Mouse (Mus musculus) CH12.LX (cell line): ENCODE results near the gene Ppp1r12a. TPM values are rescaled to one million over a fixed set of nuclear protein-coding genes. Genes with fewer than 3 reads are reported as not detected.

ENCODE experiments used
- DNase-seq: peaks from one replicate; pipeline ENCODE4 v3.0.0-alpha.2; 2013; ENCODE audit errors: extremely low read depth
- H3K27ac ChIP-seq: 2 replicates; pipeline ENCODE4 v1.5.1; 2012; ENCODE audit warnings: low read depth, mild to moderate bottlenecking, control low read depth, moderate library complexity; ENCODE audit not compliant: insufficient read depth
- H3K27me3 ChIP-seq: replicated peaks from 2 replicates; pipeline ENCODE3; 2012; ENCODE audit warnings: inconsistent platforms
- H3K36me3 ChIP-seq, 2 experiments: replicated peaks in 1 of 2; 2 replicates each; pipeline versions ENCODE3 to v1.6.1; 2012; ENCODE audit warnings: inconsistent platforms in 1 of 2, low read length in 1 of 2, mild to moderate bottlenecking in 1 of 2, mixed read lengths in 1 of 2, moderate library complexity in 1 of 2; ENCODE audit not compliant: control insufficient read depth in 1 of 2, insufficient read depth in 1 of 2
- H3K4me1 ChIP-seq, 2 experiments: 2 replicates each; pipeline ENCODE4 v1.6.1; 2012; ENCODE audit warnings: inconsistent platforms in 1 of 2, moderate library complexity in 1 of 2; ENCODE audit not compliant: insufficient read depth in 2 of 2, control insufficient read depth in 1 of 2
- H3K4me2 ChIP-seq: 2 replicates; pipeline ENCODE4 v1.6.1; 2012; ENCODE audit warnings: low read depth, mild to moderate bottlenecking, control low read depth; ENCODE audit not compliant: poor library complexity, insufficient read depth, severe bottlenecking
- H3K4me3 ChIP-seq, 3 experiments: fragments of 150-350 bp in 1 of 3; sonication (generic) in 1 of 3; replicated peaks in 1 of 3; 2 replicates each; pipeline versions ENCODE3 to v1.5.1; 2011 to 2012; ENCODE audit warnings: low read depth in 2 of 3, low read length in 2 of 3, mild to moderate bottlenecking in 2 of 3, moderate library complexity in 2 of 3, control low read depth in 1 of 3, improper control_type of control experiment in 1 of 3, inconsistent platforms in 1 of 3, mixed read lengths in 1 of 3; ENCODE audit not compliant: poor library complexity in 1 of 3
- H3K79me2 ChIP-seq: replicated peaks from 2 replicates; pipeline ENCODE4 v1.6.1; 2012; ENCODE audit warnings: mild to moderate bottlenecking, moderate library complexity; ENCODE audit not compliant: control insufficient read depth, poor library complexity, insufficient read depth, severe bottlenecking; ENCODE audit errors: extremely low read depth
- H3K9ac ChIP-seq: 2 replicates; pipeline ENCODE4 v1.6.1; 2012; ENCODE audit warnings: low read depth, mild to moderate bottlenecking, control low read depth, moderate library complexity; ENCODE audit not compliant: insufficient read depth
- H3K9me3 ChIP-seq: replicated peaks from 2 replicates; pipeline ENCODE3; 2012; ENCODE audit warnings: low read length, inconsistent platforms, mixed read lengths
- BHLHE40 ChIP-seq: IDR thresholded peaks from 2 replicates; pipeline ENCODE4 v1.6.1; 2011; ENCODE audit warnings: mild to moderate bottlenecking, low read depth, low read length, improper control_type of control experiment
- CHD1 ChIP-seq: IDR thresholded peaks from 2 replicates; pipeline ENCODE4 v1.6.1; 2012; ENCODE audit warnings: low read depth, low read length, improper control_type of control experiment, inconsistent platforms
- EP300 ChIP-seq: IDR thresholded peaks from 2 replicates; pipeline ENCODE4 v1.6.1; 2011; ENCODE audit warnings: low read length, improper control_type of control experiment
- ETS1 ChIP-seq: conservative IDR thresholded peaks from 2 replicates; pipeline ENCODE4 v1.6.1; 2012; ENCODE audit warnings: low read depth, mild to moderate bottlenecking, inconsistent platforms, low read length, improper control_type of control experiment, moderate library complexity
- HCFC1 ChIP-seq: IDR thresholded peaks from 2 replicates; pipeline ENCODE4 v1.6.1; 2012; ENCODE audit warnings: low read depth, mild to moderate bottlenecking, inconsistent platforms, low read length, improper control_type of control experiment
- JUND ChIP-seq: conservative IDR thresholded peaks from 2 replicates; pipeline ENCODE4 v1.6.1; 2011; ENCODE audit warnings: low read depth, low read length, improper control_type of control experiment
- MAFK ChIP-seq: IDR thresholded peaks from 2 replicates; pipeline ENCODE4 v1.6.1; 2011; ENCODE audit warnings: low read length, improper control_type of control experiment; ENCODE audit not compliant: insufficient replicate concordance
- MAZ ChIP-seq: IDR thresholded peaks from 2 replicates; pipeline ENCODE4 v1.6.1; 2012; ENCODE audit warnings: low read depth, mild to moderate bottlenecking, inconsistent platforms, low read length, improper control_type of control experiment, moderate library complexity
- MEF2A ChIP-seq: IDR thresholded peaks from 2 replicates; pipeline ENCODE4 v1.6.1; 2014; ENCODE audit warnings: low read depth, mild to moderate bottlenecking, inconsistent platforms, low read length, improper control_type of control experiment, borderline replicate concordance
- PAX5 ChIP-seq: IDR thresholded peaks from 2 replicates; pipeline ENCODE4 v1.6.1; 2012; ENCODE audit warnings: low read length, inconsistent platforms, mixed read lengths
- POLR2A ChIP-seq: IDR thresholded peaks from 2 replicates; pipeline ENCODE4 v1.6.1; 2011; ENCODE audit warnings: low read depth, mild to moderate bottlenecking, improper control_type of control experiment, low read length
- RAD21 ChIP-seq: IDR thresholded peaks from 2 replicates; pipeline ENCODE4 v1.6.1; 2011; ENCODE audit warnings: low read depth, mild to moderate bottlenecking, low read length, improper control_type of control experiment, moderate library complexity
- RCOR1 ChIP-seq: conservative IDR thresholded peaks from 2 replicates; pipeline ENCODE4 v1.6.1; 2012; ENCODE audit warnings: low read depth, mild to moderate bottlenecking, inconsistent platforms, low read length, improper control_type of control experiment
- SMC3 ChIP-seq: IDR thresholded peaks from 2 replicates; pipeline ENCODE4 v1.6.1; 2011; ENCODE audit warnings: low read depth, low read length, improper control_type of control experiment
- TCF12 ChIP-seq: IDR thresholded peaks from 2 replicates; pipeline ENCODE4 v1.6.1; 2014; ENCODE audit warnings: low read depth, mild to moderate bottlenecking, inconsistent platforms, low read length, improper control_type of control experiment
- UBTF ChIP-seq: IDR thresholded peaks from 2 replicates; pipeline ENCODE4 v1.6.1; 2012; ENCODE audit warnings: low read depth, mild to moderate bottlenecking, inconsistent platforms, low read length, improper control_type of control experiment, moderate library complexity
- USF1 ChIP-seq: IDR thresholded peaks from 2 replicates; pipeline ENCODE4 v1.6.1; 2014; ENCODE audit warnings: low read depth, mild to moderate bottlenecking, inconsistent platforms, low read length, improper control_type of control experiment
- USF2 ChIP-seq: conservative IDR thresholded peaks from 2 replicates; pipeline ENCODE4 v1.6.1; 2011; ENCODE audit warnings: low read depth, low read length, improper control_type of control experiment
- ZNF384 ChIP-seq: IDR thresholded peaks from 2 replicates; pipeline ENCODE4 v1.6.1; 2012; ENCODE audit warnings: low read depth, low read length, improper control_type of control experiment, inconsistent platforms
- dilution Hi-C: fragments of 300-500 bp; cut with MboI; formaldehyde crosslinking; loops from 2 replicates; pipeline ENCODE4 v1.14.3; 2020; ENCODE audit warnings: low sequenced_read_pairs; ENCODE audit not compliant: extremely low pct_unique_long_range_greater_than_20kb, extremely low pct_ligation_motif_present
- in situ Hi-C: fragments of 300-500 bp; cut with MboI; formaldehyde crosslinking; loops from 3 replicates; pipeline ENCODE4 v1.14.3; 2019; ENCODE audit warnings: low sequenced_read_pairs, low pct_ligation_motif_present, low pct_unique_long_range_greater_than_20kb, mixed read lengths
- polyA plus RNA-seq: library from polyadenylated mRNA; unstranded; fragments of >175 nt; gene quantifications from 2 replicates; pipeline ENCODE4 v1.2.1, GENCODE M21; 2012; ENCODE audit warnings: low read depth; ENCODE audit not compliant: insufficient read length
- total RNA-seq, 2 experiments: library from RNA; depleted of rRNA; stranded (reverse); fragments of 300-350 nt in 1 of 2; fragments of >200 nt in 1 of 2; gene quantifications; 2 replicates each; pipeline ENCODE4 v1.2.3; 2012 to 2014

Gene Ppp1r12a
- total and polyA plus RNA-seq, 3 experiments = 34.4 to 70.8 (median 60.0) TPM

DNA sequence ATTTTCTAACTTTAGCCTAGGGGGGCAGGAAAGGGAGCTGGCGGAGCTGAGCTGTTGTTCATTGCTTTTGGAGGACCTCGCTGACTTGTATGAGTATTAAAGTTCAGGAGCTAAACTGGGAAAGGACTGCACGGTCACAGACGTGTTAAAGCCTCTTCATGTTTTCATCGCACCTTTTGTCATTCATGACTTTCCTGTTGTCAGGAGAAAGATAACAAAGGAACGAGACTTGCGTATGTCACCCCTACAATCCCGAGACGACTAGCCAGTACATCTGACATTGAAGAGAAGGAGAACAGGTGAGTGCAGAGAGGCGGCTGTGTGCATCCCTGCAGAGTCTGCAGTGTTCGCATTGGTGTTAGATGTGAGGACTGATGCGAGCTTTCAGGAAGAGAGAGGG is 88.7 kb downstream of the Ppp1r12a start:
- Histone ChIP-seq H3K9ac (no peak overlapping the region), H3K4me1 (no peaks in the 10 kb centered on the region)
- dilution Hi-C loops = no loop called here

GRCm38 (mm10) chr10:108251181-108251580 is 89.2 kb downstream of the Ppp1r12a start:
- in situ Hi-C loops = no loop called here
- H3K27me3 ChIP-seq = no peaks in the 10 kb centered on the region
- TF ChIP-seq HCFC1 (no peak), EP300 (no peak), ZNF384 (peak; percentile 53)
- DNase-seq = no peak
- H3K36me3 ChIP-seq = peaks cover 27 to 67% of the 10 kb centered on the region in 2 experiments
- H3K4me1 ChIP-seq = no peaks in the 10 kb centered on the region
- H3K9me3 ChIP-seq = no peaks in the 10 kb centered on the region
- no peak overlapping the region for H3K9ac ChIP-seq
- H3K4me3 ChIP-seq = no peak overlapping the region
- no peak overlapping the region for H3K4me2 ChIP-seq
- H3K79me2 ChIP-seq = no peaks in the 10 kb centered on the region
- dilution Hi-C loops = no loop called here
- no peak overlapping the region for H3K27ac ChIP-seq

More for the DNA sequence above, 88.7 kb downstream of the Ppp1r12a start:
- Histone ChIP-seq H3K27me3 (no peaks in the 10 kb centered on the region), H3K4me2 (no peak overlapping the region), H3K9me3 (no peaks in the 10 kb centered on the region), H3K36me3 (peaks cover 23 to 64% of the 10 kb centered on the region in 2 experiments), H3K79me2 (no peaks in the 10 kb centered on the region), H3K27ac (no peak overlapping the region), H3K4me3 (no peak overlapping the region)
- in situ Hi-C loops = no loop called here
- no peak for TF ChIP-seq HCFC1
- no peak for TF ChIP-seq USF1
- TF ChIP-seq BHLHE40 = no peak
- no peak for TF ChIP-seq TCF12
- no peak for TF ChIP-seq PAX5
- TF ChIP-seq JUND = no peak
- no peak for TF ChIP-seq MAZ
- no peak for TF ChIP-seq RCOR1
- no peak for TF ChIP-seq USF2
- TF ChIP-seq RAD21 = no peak
- TF ChIP-seq POLR2A = no peak
- no peak for TF ChIP-seq UBTF
- no peak for TF ChIP-seq MAFK
- TF ChIP-seq MEF2A = no peak
- TF ChIP-seq SMC3 = no peak
- no peak for TF ChIP-seq CHD1
- TF ChIP-seq ETS1 = no peak
- no peak for DNase-seq
